Mouse (Mus musculus) neural tube, embryonic 15.5 days (tissue): ENCODE data around the gene Als2cr12. TPM values are rescaled to one million over a fixed set of nuclear protein-coding genes. Genes with fewer than 3 reads are reported as not detected.

Source experiments
- polyA plus RNA-seq: library from polyadenylated mRNA; unstranded; fragments of >200 nt; fragmentation: Nextera tagmentation; extraction: Ambion mirVana; gene quantifications from 2 replicates; pipeline ENCODE4 v1.2.1, GENCODE M21; 2015

Gene Als2cr12
- polyA plus RNA-seq, 1 experiment from 2014 or later = not detected

Other genes with a start within 250 kb of the Als2cr12 start
- 20.2 and 23.1 TPM in 2 replicates for gene Orc2, start 190.9 kb downstream of the Als2cr12 start, polyA plus RNA-seq
- gene Fam126b, start 109.7 kb downstream of the Als2cr12 start, polyA plus RNA-seq = 13.1 and 15.4 TPM in 2 replicates
- 206 and 217 TPM in 2 replicates for gene Ndufb3, start 109.6 kb downstream of the Als2cr12 start, polyA plus RNA-seq
- gene Cflar, start 15.5 kb upstream of the Als2cr12 start, polyA plus RNA-seq = 15.3 and 20.0 TPM in 2 replicates
- 5.6 and 17.2 TPM in 2 replicates for gene Casp8, start 99.4 kb upstream of the Als2cr12 start, polyA plus RNA-seq